Mouse (Mus musculus) olfactory bulb, adult 2 months (tissue): ENCODE data around the gene Tmbim1.

Experiments used
- CTCF ChIP-seq: fragments of 200-500 bp; IDR thresholded peaks from 2 replicates; pipeline ENCODE4 v1.5.1; 2012; ENCODE audit warnings: low read depth, mild to moderate bottlenecking, low read length, moderate library complexity; ENCODE audit not compliant: insufficient read depth
- POLR2A ChIP-seq: fragments of 200-500 bp; IDR thresholded peaks from 2 replicates; pipeline ENCODE4 v1.6.1; 2012; ENCODE audit warnings: mild to moderate bottlenecking, low read depth, low read length, moderate library complexity; ENCODE audit not compliant: insufficient read depth

DNA sequence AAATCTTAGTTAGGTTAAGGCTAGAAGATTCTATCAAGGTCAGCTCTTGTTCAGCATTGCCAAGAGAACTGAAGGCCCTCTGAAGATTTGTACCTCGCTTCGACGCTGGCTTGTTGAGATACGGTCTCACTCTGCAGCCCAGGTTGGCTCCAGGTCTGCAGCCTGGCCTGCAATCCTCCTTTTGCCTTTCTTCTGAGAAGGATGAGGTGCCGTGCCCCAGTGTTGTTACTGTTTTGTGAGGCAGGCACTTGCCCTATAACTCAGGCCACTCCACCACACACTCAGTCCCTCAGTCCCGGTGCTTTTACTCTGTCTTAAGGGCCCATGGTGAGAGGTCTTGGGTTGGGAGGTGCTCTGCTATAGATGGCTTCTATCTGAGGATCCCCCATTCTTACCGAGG lies 3.2 kb downstream of the Tmbim1 start:
- TF ChIP-seq CTCF (no peak), POLR2A (no peak)
